Mouse (Mus musculus): ENCODE measurements around the gene Cd63.

Gene Cd63

GRCm38 (mm10) chr10:128900698-128901097, at the start of gene Cd63:
Gene Cd63 (plus strand): TSS chr10:128900989.
- CTCF ChIA-PET = no interaction called here

DNA sequence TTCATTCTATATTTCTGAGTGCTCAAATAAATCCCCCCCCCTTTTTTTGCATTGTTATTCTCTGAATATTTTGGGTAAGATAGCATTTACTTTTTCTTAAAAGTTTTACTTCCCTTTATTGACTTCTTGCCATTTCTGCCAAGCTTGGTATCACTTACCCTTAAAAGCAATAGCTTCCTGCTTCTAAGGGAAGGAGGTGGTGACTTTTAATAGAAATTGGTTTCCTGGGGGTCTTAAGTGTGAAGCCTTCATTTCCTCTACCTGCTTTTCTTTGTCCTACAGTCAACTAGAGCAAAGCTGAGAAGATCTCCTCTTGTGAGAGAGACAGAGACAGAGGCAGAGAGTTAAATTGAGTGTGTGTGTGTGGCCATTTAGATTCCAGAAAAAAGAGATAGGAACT, 39.6 kb upstream of the Cd63 start:
- CTCF ChIA-PET = interaction anchor here (0.7 kb wide), 1 partner anchor 11 kb away, joined by 6 read pairs; no protein-coding TSS in a partner anchor

DNA sequence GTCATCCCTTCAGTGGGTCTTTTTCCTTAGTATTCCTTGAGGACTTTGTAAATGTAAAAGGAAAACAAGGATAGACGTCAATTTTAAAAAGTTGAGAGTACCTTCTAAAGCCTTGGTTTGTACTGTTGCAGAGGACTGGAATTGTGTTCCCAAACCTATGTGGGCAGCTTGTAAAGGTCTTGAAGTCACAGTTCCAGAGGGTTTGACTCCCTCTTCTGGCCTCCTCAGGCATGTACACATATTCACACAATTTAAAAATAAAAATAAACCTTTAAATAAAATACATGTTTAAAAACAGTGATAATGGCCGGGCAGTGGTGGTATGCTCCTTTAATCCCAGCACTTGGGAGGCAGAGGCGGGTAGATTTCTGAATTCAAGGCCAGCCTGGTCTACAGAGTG, 34.7 kb upstream of the Cd63 start:
- CTCF ChIA-PET = interaction anchor here (0.6 to 0.7 kb wide), 3 partner anchors 12 to 497 kb away, joined by 3 to 4 read pairs (median 4); partner anchors contain the start of gene Coq10a

DNA sequence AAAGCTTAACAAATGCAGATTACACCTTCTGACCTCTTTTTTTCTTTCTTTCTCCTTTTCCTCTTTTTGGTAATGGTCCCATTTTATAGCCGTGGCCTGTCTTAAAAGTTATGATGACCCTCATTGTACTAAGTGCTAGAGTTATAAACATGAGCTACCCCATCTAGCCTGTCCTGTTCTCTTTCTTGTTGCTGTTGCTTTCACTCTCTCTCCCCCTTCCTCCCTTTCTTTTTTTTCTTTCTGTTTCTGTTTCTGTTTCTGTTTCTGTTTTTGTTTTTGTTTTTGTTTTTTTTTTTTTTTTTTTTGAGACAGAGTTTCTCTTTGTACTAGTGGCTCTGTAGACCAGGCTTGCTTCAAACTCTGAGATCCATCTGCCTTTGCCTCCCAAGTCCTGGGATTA, 34.3 kb upstream of the Cd63 start:
- CTCF ChIA-PET = interaction anchor here (0.7 kb wide), 1 partner anchor 498 kb away, joined by 4 read pairs; the partner anchor contains the start of gene Coq10a

GRCm38 (mm10) chr10:128870341-128870740, 30.4 kb upstream of the Cd63 start:
- CTCF ChIA-PET = interaction anchor here (0.7 to 1.6 kb wide), 2 partner anchors 12 to 33 kb away, joined by 3 to 5 read pairs; no protein-coding TSS in a partner anchor

DNA sequence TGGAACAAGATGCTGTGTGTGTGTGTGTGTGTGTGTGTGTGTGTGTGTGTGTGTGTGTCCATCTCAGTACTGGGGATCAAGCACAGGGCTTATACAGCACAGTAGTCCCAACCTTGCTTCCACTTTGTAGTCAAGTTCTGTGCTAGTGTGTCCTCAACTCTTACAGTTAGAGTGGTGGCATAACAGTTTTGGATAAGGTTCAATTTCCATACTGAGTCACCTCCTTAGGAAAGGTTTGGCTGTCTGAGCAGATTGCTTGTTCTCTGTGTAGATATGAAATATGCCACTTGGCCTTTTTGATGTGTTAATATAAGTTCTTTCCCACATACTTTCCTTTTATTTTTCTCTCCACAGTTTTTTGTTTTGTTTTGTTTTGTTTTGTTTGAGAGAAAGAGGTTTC, 22.5 kb upstream of the Cd63 start:
- CTCF ChIA-PET = interaction anchor here (0.6 to 0.7 kb wide), 2 partner anchors 17 to 131 kb away, joined by 6 to 14 read pairs; no protein-coding TSS in a partner anchor

- CTCF ChIA-PET = interaction anchor here (0.6 kb wide), 1 partner anchor 132 kb away, joined by 14 read pairs; no protein-coding TSS in a partner anchor
Measured at GRCm38 (mm10) chr10:128878811-128879210, 22.0 kb upstream of the Cd63 start.

- CTCF ChIA-PET = interaction anchor here (1.3 kb wide), 1 partner anchor 11 kb away, joined by 5 read pairs; no protein-coding TSS in a partner anchor
Measured at GRCm38 (mm10) chr10:128882067-128882466, 18.7 kb upstream of the Cd63 start.

GRCm38 (mm10) chr10:128888941-128889827, 11.6 kb upstream of the Cd63 start:
- CTCF ChIA-PET = interaction anchor here (0.5 kb wide), 1 partner anchor 392 kb away, joined by 4 read pairs; no protein-coding TSS in a partner anchor

DNA sequence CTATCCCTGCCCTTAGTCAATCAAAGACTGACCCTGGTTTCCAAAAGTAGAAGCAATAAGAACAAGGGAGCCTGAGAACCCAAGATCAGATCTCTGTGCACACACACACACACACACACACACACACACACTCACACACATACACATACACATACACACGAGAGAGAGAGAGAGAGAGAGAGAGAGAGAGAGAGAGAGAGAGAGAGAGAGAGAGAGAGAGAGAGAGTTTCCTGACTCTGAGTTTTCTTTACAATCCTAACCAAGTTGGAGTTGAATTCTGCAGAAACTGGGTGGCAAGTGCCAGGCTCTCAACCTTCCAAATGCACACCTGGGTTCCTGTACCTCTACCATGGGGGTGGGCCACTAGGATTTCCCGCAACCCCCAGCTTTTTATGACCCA, 10.9 kb upstream of the Cd63 start:
- CTCF ChIA-PET = interaction anchor here (0.5 kb wide), 1 partner anchor 392 kb away, joined by 4 read pairs; no protein-coding TSS in a partner anchor

- CTCF ChIA-PET = interaction anchor here (0.8 kb wide), 1 partner anchor 11 kb away, joined by 3 read pairs; no protein-coding TSS in a partner anchor
Measured at GRCm38 (mm10) chr10:128890383-128891295, 10.2 kb upstream of the Cd63 start.

GRCm38 (mm10) chr10:128891296-128892094, 9.3 kb upstream of the Cd63 start, which contains the start of gene Gdf11:
Gene Gdf11 (minus strand): TSS chr10:128891718.
- CTCF ChIA-PET = no interaction called here

DNA sequence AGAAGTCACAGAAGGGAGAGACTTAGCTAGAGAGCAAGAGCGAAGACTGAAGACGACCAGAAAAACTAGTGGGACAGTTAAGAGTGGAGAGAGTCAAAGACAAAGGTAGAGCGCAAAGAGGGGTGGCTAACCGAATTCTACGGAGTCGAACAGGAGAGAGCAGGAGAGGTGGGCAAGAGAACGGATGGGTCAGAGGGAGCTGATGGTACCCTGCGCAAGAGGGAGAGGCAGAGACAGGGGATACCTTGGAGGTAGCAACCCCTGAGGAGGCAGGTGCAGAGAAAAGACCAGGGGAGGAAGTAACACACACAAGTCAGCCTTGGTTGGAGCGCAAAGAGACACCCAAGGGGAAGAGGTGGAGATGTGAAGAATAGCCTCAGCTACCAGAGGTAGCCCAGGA, 8.5 kb upstream of the Cd63 start:
- CTCF ChIA-PET = no interaction called here

DNA sequence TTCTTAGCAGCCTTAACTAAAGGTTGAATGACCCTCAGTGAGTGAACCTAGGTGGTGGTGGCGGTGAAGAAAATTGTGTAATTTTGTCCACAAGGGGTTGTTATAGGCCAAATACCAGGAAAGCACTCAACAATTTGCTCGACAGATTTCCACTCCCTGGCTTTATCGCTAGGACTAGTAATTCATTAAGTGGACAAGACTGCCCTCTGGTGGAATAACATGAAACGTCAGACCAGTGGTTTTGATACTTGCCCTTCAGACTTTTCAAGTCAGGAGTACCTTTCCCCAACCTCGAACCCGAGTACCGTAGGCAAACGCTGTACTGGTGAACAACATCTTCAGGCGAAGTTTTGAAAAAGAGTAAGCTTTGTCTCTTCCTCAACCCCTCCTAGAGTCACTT, 5.4 kb upstream of the Cd63 start:
- CTCF ChIA-PET = interaction anchor here (0.5 to 1.8 kb wide), 4 partner anchors 19 to 165 kb away, joined by 3 to 5 read pairs (median 3); no protein-coding TSS in a partner anchor

GRCm38 (mm10) chr10:128895952-128896693, 4.7 kb upstream of the Cd63 start:
- CTCF ChIA-PET = interaction anchor here (0.5 to 1.8 kb wide), 5 partner anchors 46 to 165 kb away, joined by 3 to 21 read pairs (median 3); no protein-coding TSS in a partner anchor

GRCm38 (mm10) chr10:128896807-128897206, 4.0 kb upstream of the Cd63 start:
- CTCF ChIA-PET = interaction anchor here (1.1 kb wide), 1 partner anchor 47 kb away, joined by 21 read pairs; no protein-coding TSS in a partner anchor

DNA sequence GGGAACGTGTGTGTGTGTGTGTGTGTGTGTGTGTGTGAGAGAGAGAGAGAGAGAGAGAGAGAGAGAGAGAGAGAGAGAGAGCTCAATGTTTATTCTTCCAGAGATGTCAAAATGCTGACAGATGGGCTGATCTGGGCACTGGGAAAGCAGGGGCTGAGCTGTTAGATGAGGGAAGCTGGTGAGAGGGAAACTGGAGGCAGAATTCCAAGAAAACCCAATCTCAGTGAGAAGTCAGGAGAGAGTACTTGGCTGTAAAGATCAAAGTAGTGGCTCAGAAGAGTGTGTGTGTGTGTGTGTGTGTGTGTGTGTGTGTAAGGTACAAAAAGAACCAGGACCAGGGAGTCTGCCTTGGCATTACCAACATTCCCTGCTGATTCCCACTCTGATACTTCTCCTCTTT, 3.3 kb upstream of the Cd63 start:
- CTCF ChIA-PET = no interaction called here

DNA sequence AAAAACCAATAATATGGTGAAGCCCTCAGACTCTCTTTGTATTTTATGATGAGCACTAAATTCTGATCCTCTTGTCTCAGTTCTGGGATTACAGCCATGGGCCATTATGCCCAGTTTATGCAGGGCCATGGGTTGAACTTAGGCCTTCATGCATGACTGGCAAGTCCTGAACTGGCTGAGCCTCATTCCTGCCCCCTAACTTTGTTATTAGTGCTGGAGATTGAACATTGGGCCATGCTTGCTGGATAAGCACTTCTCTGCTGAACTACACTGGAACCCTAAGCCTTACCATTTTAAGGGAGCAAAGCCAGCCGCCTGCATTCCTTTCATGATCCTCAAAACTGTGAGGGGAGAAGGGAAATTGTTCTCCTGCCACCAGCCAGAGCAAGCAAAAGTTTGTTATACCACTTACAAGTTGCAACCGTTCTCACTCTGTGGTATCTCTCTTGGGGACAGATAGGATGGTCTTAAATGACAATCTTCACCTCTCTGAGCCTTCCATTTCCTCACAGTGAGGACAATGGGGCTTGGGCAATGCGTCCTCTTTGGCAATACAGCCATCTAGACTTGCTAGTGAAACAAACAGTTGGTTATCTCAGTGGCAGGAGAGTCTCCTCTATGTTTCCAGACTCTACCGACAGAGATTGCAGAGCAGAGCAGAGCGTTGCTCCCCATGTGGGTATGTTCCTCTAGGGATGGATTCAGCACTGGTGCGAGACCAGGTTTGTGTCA, 864 bp upstream of the Cd63 start:
- CTCF ChIA-PET = no interaction called here

DNA sequence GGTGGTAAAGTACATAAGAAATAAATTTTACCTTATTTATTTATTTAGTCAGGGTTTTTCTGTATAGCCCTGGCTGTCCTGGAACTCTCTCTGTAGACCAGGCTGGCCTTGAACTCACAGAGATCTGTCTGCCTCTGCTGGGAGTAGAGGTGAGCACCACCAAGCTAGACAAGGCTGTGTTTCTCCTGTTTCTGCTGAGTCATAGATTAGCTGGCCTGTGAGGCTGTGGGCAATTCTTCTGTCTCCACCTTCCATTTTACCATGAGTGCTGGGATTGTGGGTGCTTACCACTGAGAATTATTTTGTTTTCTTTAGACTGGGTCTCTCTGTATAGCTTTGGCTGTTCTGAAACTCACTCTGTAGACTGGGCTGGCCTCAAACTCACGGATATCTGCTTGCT, 620 bp downstream of the Cd63 start:
- CTCF ChIA-PET = no interaction called here
